Mouse (Mus musculus): ENCODE measurements around the gene Hmgcs2. TPM values are rescaled to one million over a fixed set of nuclear protein-coding genes. Genes with fewer than 3 reads are reported as not detected.
A peak's percentile ranks its signal among the peaks of the same experiment; 100 is the strongest.

Hmgcs2 gene
- polyA plus RNA-seq (2014; fragmentation: Nextera tagmentation; extraction: Ambion mirVana) = 7.2 and 8.2 TPM in 2 replicates

DNA sequence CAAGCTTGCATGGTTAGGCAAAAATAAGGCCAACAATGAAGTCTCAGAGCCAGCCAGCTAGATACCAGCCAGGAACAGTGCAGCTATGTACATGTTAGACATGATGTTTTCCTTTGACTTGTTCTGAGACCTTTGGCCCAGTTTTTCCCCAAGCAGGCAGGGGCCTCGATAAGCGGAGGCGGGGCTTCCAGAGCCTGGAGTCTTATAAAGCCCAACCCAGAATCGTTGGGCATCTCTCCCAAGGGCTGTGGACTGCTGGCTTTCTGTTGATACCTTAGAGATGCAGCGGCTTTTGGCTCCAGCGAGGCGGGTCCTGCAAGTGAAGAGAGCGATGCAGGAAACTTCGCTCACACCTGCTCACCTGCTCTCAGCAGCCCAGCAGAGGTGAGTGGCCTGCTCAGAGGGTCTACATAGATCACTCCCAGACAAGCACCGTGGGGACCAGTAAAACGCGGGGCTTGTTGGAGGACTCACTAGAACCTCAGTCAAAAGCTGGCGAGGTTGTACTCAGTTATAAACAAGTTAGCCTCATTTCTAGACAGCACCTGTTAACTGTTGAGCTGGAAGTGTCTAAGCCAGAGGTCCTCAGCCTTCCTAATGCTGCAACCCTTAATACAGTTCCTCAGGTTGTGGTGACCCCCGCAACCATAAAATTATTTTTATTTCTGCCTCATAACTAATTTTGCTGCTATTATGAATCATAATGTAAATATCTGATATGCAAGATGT lies at the start of gene Hmgcs2:
Gene Hmgcs2, plus strand, starts transcription at position 232 of the 729 bp plus-strand sequence.
- WGBS = 58% methylated on average over 14 of the region's 14 CpGs
- 0 out of 2 replicates have a peak, but pooled peaks have one; percentile 26 for ATAC-seq (ENCODE audit: low read depth)
- peak; percentile 65 for DNase-seq (ENCODE audit: low spot score)
- no peaks in the 10 kb centered on the region for H3K36me3 ChIP-seq (ENCODE audit: control insufficient read depth, insufficient read depth, low read length)
- peaks cover 6% of the 10 kb centered on the region; the same call in 1 of the 2 replicates for H3K4me1 ChIP-seq (ENCODE audit: control insufficient read depth, insufficient read depth, low read length)
- no peak within 1 kb of the TSS for H3K4me3 ChIP-seq (ENCODE audit: low read depth, low read length)
- H3K27ac ChIP-seq (replicated peaks; ENCODE audit: low read depth, low read length) = no peak within 1 kb of the TSS
- peak within 1 kb of the TSS; percentile 30; the same call in 1 of the 2 replicates for H3K4me2 ChIP-seq (ENCODE audit: low read depth, low read length)
- H3K27me3 ChIP-seq (replicated peaks; ENCODE audit: control insufficient read depth, insufficient read depth, low read length) = no peaks in the 10 kb centered on the region
- H3K9me3 ChIP-seq (ENCODE audit: control insufficient read depth, low read length) = no peaks in the 10 kb centered on the region
- no peak within 1 kb of the TSS for H3K9ac ChIP-seq (ENCODE audit: low read depth, low read length)

GRCm38 (mm10) chr3:98233504-98233903 lies 46.7 kb upstream of the Hmgcs2 start:
- Histone ChIP-seq H3K4me1 (ENCODE audit: control insufficient read depth, insufficient read depth, low read length) (no peaks in the 10 kb centered on the region), H3K27ac (replicated peaks; ENCODE audit: low read depth, low read length) (no peak overlapping the region), H3K9me3 (ENCODE audit: control insufficient read depth, low read length) (no peaks in the 10 kb centered on the region), H3K27me3 (replicated peaks; ENCODE audit: control insufficient read depth, insufficient read depth, low read length) (no peaks in the 10 kb centered on the region), H3K36me3 (ENCODE audit: control insufficient read depth, insufficient read depth, low read length) (no peaks in the 10 kb centered on the region), H3K9ac (ENCODE audit: low read depth, low read length) (no peak overlapping the region), H3K4me3 (ENCODE audit: low read depth, low read length) (no peak overlapping the region), H3K4me2 (ENCODE audit: low read depth, low read length) (no peak overlapping the region)
- no peak for DNase-seq (ENCODE audit: low spot score)
- no peak for ATAC-seq (ENCODE audit: low read depth)

DNA sequence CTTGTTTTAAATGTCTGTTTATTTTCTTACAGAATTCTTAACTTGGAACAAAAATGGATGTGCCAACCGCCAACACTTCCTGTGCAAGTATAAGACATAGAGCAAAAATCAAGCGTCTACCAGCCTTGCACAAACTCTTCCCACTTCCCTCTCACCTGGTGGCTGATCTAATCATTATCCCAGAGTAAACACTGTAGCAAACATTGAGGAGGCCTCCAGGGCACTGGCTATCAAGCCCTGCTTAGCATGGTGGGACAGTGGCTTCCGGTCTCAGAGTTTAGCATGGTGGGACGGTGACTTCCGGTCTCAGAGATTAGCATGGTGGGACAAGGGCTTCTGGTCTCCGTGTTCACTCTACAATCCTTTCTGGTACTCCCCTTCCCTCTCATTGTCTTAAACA lies 44.0 kb upstream of the Hmgcs2 start:
- H3K27ac ChIP-seq (replicated peaks; ENCODE audit: low read depth, low read length) = no peak overlapping the region
- H3K27me3 ChIP-seq (replicated peaks; ENCODE audit: control insufficient read depth, insufficient read depth, low read length) = no peaks in the 10 kb centered on the region
- H3K9ac ChIP-seq (ENCODE audit: low read depth, low read length) = no peak overlapping the region
- H3K4me1 ChIP-seq (ENCODE audit: control insufficient read depth, insufficient read depth, low read length) = no peaks in the 10 kb centered on the region
- H3K4me2 ChIP-seq (ENCODE audit: low read depth, low read length) = no peak overlapping the region
- no peaks in the 10 kb centered on the region for H3K36me3 ChIP-seq (ENCODE audit: control insufficient read depth, insufficient read depth, low read length)
- H3K9me3 ChIP-seq (ENCODE audit: control insufficient read depth, low read length) = no peaks in the 10 kb centered on the region
- DNase-seq (ENCODE audit: low spot score) (no peak), ATAC-seq (ENCODE audit: low read depth) (no peak)
- WGBS = 88% methylated on average over 6 of the region's 6 CpGs
- no peak overlapping the region for H3K4me3 ChIP-seq (ENCODE audit: low read depth, low read length)

GRCm38 (mm10) chr3:98237240-98237639 lies 43.0 kb upstream of the Hmgcs2 start:
- H3K9me3 ChIP-seq (ENCODE audit: control insufficient read depth, low read length) = no peaks in the 10 kb centered on the region
- no peaks in the 10 kb centered on the region for H3K27me3 ChIP-seq (replicated peaks; ENCODE audit: control insufficient read depth, insufficient read depth, low read length)

DNA sequence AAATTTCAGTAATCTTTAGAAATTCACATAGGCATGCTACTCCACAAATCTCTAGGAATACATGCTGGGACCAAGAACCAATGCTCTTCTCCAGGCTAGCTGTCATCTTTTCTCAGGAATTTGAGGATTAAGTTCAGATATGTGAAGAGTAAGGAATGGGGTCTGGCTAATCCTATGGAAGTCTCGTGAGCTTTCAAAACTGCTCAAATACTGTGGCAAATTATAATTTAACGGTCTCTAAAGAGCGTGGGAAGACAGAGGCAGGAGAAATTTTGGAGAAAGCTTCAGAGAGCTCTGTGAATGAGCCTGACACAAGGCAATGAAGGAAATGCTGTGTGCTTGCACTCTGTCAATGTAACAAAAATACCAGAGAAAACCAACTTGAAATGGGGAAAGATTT lies 42.1 kb upstream of the Hmgcs2 start:
- 48% methylated on average over 3 of the region's 3 CpGs for WGBS
- no peaks in the 10 kb centered on the region for H3K9me3 ChIP-seq (ENCODE audit: control insufficient read depth, low read length)
- H3K4me3 ChIP-seq (ENCODE audit: low read depth, low read length) = no peak overlapping the region
- no peaks in the 10 kb centered on the region for H3K36me3 ChIP-seq (ENCODE audit: control insufficient read depth, insufficient read depth, low read length)
- no peak overlapping the region for H3K27ac ChIP-seq (replicated peaks; ENCODE audit: low read depth, low read length)
- DNase-seq (ENCODE audit: low spot score) (no peak), ATAC-seq (ENCODE audit: low read depth) (peak; percentile 50)
- no peaks in the 10 kb centered on the region for H3K27me3 ChIP-seq (replicated peaks; ENCODE audit: control insufficient read depth, insufficient read depth, low read length)
- H3K4me1 ChIP-seq (ENCODE audit: control insufficient read depth, insufficient read depth, low read length) = no peaks in the 10 kb centered on the region
- no peak overlapping the region for H3K4me2 ChIP-seq (ENCODE audit: low read depth, low read length)
- H3K9ac ChIP-seq (ENCODE audit: low read depth, low read length) = no peak overlapping the region

More at GRCm38 (mm10) chr3:98237240-98237639, 43.0 kb upstream of the Hmgcs2 start:
- ATAC-seq (ENCODE audit: low read depth) (no peak), DNase-seq (ENCODE audit: low spot score) (no peak)
- H3K27ac ChIP-seq (replicated peaks; ENCODE audit: low read depth, low read length) = no peak overlapping the region
- no peak overlapping the region for H3K4me2 ChIP-seq (ENCODE audit: low read depth, low read length)
- no peaks in the 10 kb centered on the region for H3K4me1 ChIP-seq (ENCODE audit: control insufficient read depth, insufficient read depth, low read length)
- 79% methylated on average over 5 of the region's 5 CpGs for WGBS
- no peaks in the 10 kb centered on the region for H3K36me3 ChIP-seq (ENCODE audit: control insufficient read depth, insufficient read depth, low read length)
- H3K9ac ChIP-seq (ENCODE audit: low read depth, low read length) = no peak overlapping the region
- no peak overlapping the region for H3K4me3 ChIP-seq (ENCODE audit: low read depth, low read length)

- no peaks in the 10 kb centered on the region for H3K36me3 ChIP-seq (ENCODE audit: control insufficient read depth, insufficient read depth, low read length)
- no peak for DNase-seq (ENCODE audit: low spot score)
- H3K4me3 ChIP-seq (ENCODE audit: low read depth, low read length) = no peak overlapping the region
- no peaks in the 10 kb centered on the region for H3K9me3 ChIP-seq (ENCODE audit: control insufficient read depth, low read length)
- no peak overlapping the region for H3K27ac ChIP-seq (replicated peaks; ENCODE audit: low read depth, low read length)
- no peak overlapping the region for H3K9ac ChIP-seq (ENCODE audit: low read depth, low read length)
- H3K27me3 ChIP-seq (replicated peaks; ENCODE audit: control insufficient read depth, insufficient read depth, low read length) = no peaks in the 10 kb centered on the region
- WGBS = 78% methylated on average over 3 of the region's 3 CpGs
- no peak for ATAC-seq (ENCODE audit: low read depth)
- peaks cover 5% of the 10 kb centered on the region; the same call in 1 of the 2 replicates for H3K4me1 ChIP-seq (ENCODE audit: control insufficient read depth, insufficient read depth, low read length)
- no peak overlapping the region for H3K4me2 ChIP-seq (ENCODE audit: low read depth, low read length)
Observed at GRCm38 (mm10) chr3:98242051-98242450, 38.2 kb upstream of the Hmgcs2 start.

- DNase-seq (ENCODE audit: low spot score) (no peak), ATAC-seq (ENCODE audit: low read depth) (no peak)
- Histone ChIP-seq H3K4me3 (ENCODE audit: low read depth, low read length) (no peak overlapping the region), H3K27me3 (replicated peaks; ENCODE audit: control insufficient read depth, insufficient read depth, low read length) (no peaks in the 10 kb centered on the region), H3K4me2 (ENCODE audit: low read depth, low read length) (no peak overlapping the region), H3K27ac (replicated peaks; ENCODE audit: low read depth, low read length) (no peak overlapping the region), H3K36me3 (ENCODE audit: control insufficient read depth, insufficient read depth, low read length) (no peaks in the 10 kb centered on the region), H3K9me3 (ENCODE audit: control insufficient read depth, low read length) (no peaks in the 10 kb centered on the region), H3K9ac (ENCODE audit: low read depth, low read length) (no peak overlapping the region), H3K4me1 (ENCODE audit: control insufficient read depth, insufficient read depth, low read length) (peaks cover 5% of the 10 kb centered on the region; the same call in 1 of the 2 replicates)
- 60% methylated on average over 8 of the region's 8 CpGs for WGBS
Observed at GRCm38 (mm10) chr3:98242458-98243037, 37.7 kb upstream of the Hmgcs2 start.

GRCm38 (mm10) chr3:98245892-98246291 lies 34.3 kb upstream of the Hmgcs2 start:
- DNase-seq (ENCODE audit: low spot score) (no peak), ATAC-seq (ENCODE audit: low read depth) (no peak)
- Histone ChIP-seq H3K4me1 (ENCODE audit: control insufficient read depth, insufficient read depth, low read length) (peaks cover 5% of the 10 kb centered on the region; the same call in 1 of the 2 replicates), H3K4me3 (ENCODE audit: low read depth, low read length) (no peak overlapping the region), H3K27ac (replicated peaks; ENCODE audit: low read depth, low read length) (no peak overlapping the region), H3K27me3 (replicated peaks; ENCODE audit: control insufficient read depth, insufficient read depth, low read length) (no peaks in the 10 kb centered on the region), H3K9ac (ENCODE audit: low read depth, low read length) (no peak overlapping the region), H3K4me2 (ENCODE audit: low read depth, low read length) (no peak overlapping the region), H3K9me3 (ENCODE audit: control insufficient read depth, low read length) (no peaks in the 10 kb centered on the region), H3K36me3 (ENCODE audit: control insufficient read depth, insufficient read depth, low read length) (no peaks in the 10 kb centered on the region)
- 11% methylated on average over 8 of the region's 8 CpGs for WGBS
